Mouse (Mus musculus) small intestine, adult 2 months (tissue): ENCODE data around the gene Camta1. TPM values are rescaled to one million over a fixed set of nuclear protein-coding genes. Genes with fewer than 3 reads are reported as not detected.

Experiments
- H3K27ac ChIP-seq: fragments of 200-500 bp; 2 replicates; pipeline ENCODE4 v1.5.1; 2012; ENCODE audit warnings: low read depth, low read length, control low read depth, inconsistent platforms; ENCODE audit not compliant: insufficient read depth
- H3K27me3 ChIP-seq: fragments of 200-500 bp; 2 replicates; pipeline ENCODE4 v1.6.1; 2012; ENCODE audit warnings: mild to moderate bottlenecking, moderate library complexity, low read length, inconsistent platforms; ENCODE audit not compliant: control insufficient read depth, insufficient read depth
- H3K36me3 ChIP-seq: fragments of 200-500 bp; 2 replicates; pipeline ENCODE4 v1.6.1; 2012; ENCODE audit warnings: mild to moderate bottlenecking, low read length, control low read depth, inconsistent platforms; ENCODE audit not compliant: control insufficient read depth, insufficient read depth
- H3K4me1 ChIP-seq: fragments of 200-500 bp; 2 replicates; pipeline ENCODE4 v1.6.1; 2012; ENCODE audit warnings: low read length, inconsistent platforms, mixed read lengths; ENCODE audit not compliant: control insufficient read depth, insufficient read depth, insufficient read length
- H3K4me3 ChIP-seq: fragments of 200-500 bp; 2 replicates; pipeline ENCODE4 v1.5.1; 2012; ENCODE audit warnings: low read depth, mild to moderate bottlenecking, control low read depth, inconsistent platforms, low read length, moderate library complexity
- CTCF ChIP-seq: fragments of 200-500 bp; IDR thresholded peaks from 2 replicates; pipeline ENCODE4 v1.5.1; 2012; ENCODE audit warnings: low read depth, mild to moderate bottlenecking, control low read depth, inconsistent platforms, low read length, moderate library complexity, mixed read lengths; ENCODE audit not compliant: insufficient replicate concordance, insufficient read length; ENCODE audit errors: extremely low read depth
- POLR2A ChIP-seq: fragments of 200-500 bp; IDR thresholded peaks from 2 replicates; pipeline ENCODE4 v1.6.1; 2012; ENCODE audit warnings: low read depth, mild to moderate bottlenecking, control low read depth, inconsistent platforms, low read length, moderate library complexity
- WGBS: fragments of 180-500 bp; shearing (Covaris S2); methylation state at CpG from one replicate; pipeline ENCODE4 v1.1.7; 2018; 5-methylcytosine and 5-hydroxymethylcytosine counted together
- polyA plus RNA-seq: library from polyadenylated mRNA; depleted of rRNA; stranded (reverse); fragments of >200 nt; gene quantifications from 2 replicates; pipeline ENCODE4 v1.2.3, GENCODE M21; 2012

Gene Camta1
- polyA plus RNA-seq, 1 experiment = 2.2 TPM

- no peak overlapping the region for H3K27ac ChIP-seq
- no peaks in the 10 kb centered on the region for H3K36me3 ChIP-seq
- TF ChIP-seq CTCF (no peak), POLR2A (no peak)
- H3K4me3 ChIP-seq = no peak overlapping the region
- no peaks in the 10 kb centered on the region for H3K4me1 ChIP-seq
- H3K27me3 ChIP-seq = peaks cover 2% of the 10 kb centered on the region; the same call in 1 of the 2 replicates
- WGBS = 87% methylated on average over 7 of the region's 7 CpGs
Measured at GRCm38 (mm10) chr4:151114574-151114973, 747.1 kb downstream of the Camta1 start.

DNA sequence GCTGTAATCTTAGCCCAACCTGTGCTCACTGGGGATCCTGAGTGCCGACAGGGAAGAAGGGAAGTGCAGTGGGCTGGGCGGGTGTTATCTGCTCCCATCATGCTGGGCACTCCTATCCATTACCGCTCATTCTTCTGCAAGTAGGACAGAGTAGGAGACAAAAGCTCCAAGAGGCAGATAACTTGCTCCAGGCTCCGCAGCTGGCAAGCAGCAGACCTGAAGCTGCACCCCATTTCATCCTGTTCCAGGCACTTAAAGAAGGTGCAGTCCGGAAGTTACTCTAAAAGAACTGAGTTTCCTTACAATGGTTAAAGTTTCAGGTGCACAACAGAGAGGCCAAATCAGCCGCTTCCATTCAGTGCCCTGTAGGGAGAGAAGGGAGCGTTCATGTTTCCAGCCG is 750.5 kb downstream of the Camta1 start:
- Histone ChIP-seq H3K4me3 (no peak overlapping the region), H3K27me3 (peaks cover 21% of the 10 kb centered on the region), H3K4me1 (peaks cover 5% of the 10 kb centered on the region; the same call in 1 of the 2 replicates), H3K36me3 (no peaks in the 10 kb centered on the region), H3K27ac (no peak overlapping the region)
- WGBS = 43% methylated on average over 8 of the region's 8 CpGs
- no peak for TF ChIP-seq POLR2A
- no peak for TF ChIP-seq CTCF

GRCm38 (mm10) chr4:151108834-151109241 is 752.8 kb downstream of the Camta1 start:
- Histone ChIP-seq H3K27me3 (peaks cover 21% of the 10 kb centered on the region), H3K4me3 (peak overlapping the region; percentile 62), H3K4me1 (peaks cover 5% of the 10 kb centered on the region; the same call in 1 of the 2 replicates), H3K36me3 (no peaks in the 10 kb centered on the region), H3K27ac (no peak overlapping the region)
- TF ChIP-seq CTCF (no peak), POLR2A (no peak)
- 4% methylated on average over 19 of the region's 20 CpGs for WGBS

DNA sequence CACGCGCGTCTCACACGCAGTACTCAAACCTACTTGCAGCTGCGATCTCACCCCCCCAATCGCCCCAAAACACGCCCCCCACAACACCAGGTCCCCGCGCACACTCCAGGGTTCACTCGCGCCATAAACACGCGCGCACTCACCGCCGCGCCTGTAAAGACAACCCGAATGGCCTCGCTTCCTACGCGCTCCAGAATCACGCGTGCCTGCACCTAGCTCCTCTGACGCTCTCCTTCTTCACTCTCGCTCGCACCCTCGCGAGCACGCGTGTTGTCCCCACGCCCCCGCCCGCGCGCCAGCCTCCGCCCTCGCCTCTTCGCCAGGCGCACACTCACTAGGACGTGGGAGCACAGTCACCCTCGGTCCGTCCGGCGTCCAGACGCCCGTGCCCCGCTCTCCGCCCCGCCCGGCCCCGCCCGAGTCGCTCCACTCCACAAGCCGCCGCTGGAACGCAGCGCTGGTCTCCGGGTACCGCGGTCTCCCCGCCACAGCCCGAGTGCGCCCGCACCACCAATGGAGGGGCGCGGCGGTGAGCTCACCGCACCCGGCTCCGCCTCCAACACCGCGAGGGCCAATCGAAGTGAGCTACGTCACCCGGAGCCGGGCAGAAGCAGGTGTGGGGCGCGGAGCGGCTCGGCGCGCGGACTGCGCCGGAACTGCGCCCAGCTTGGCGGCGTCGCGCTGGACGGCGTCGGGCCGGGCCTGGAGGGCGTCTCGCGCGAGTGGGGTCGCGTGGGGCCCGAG is 753.5 kb downstream of the Camta1 start:
- Histone ChIP-seq H3K4me1 (peaks cover 5% of the 10 kb centered on the region; the same call in 1 of the 2 replicates), H3K4me3 (peak overlapping the region; percentile 62), H3K27me3 (peaks cover 21% of the 10 kb centered on the region), H3K36me3 (no peaks in the 10 kb centered on the region), H3K27ac (no peak overlapping the region)
- WGBS = 2% methylated on average over 84 of the region's 101 CpGs
- TF ChIP-seq POLR2A (no peak), CTCF (no peak)

- Histone ChIP-seq H3K27ac (no peak overlapping the region), H3K4me3 (peak overlapping the region; percentile 62), H3K4me1 (peaks cover 5% of the 10 kb centered on the region; the same call in 1 of the 2 replicates), H3K27me3 (peaks cover 21% of the 10 kb centered on the region), H3K36me3 (no peaks in the 10 kb centered on the region)
- WGBS = 5% methylated on average over 53 of the region's 60 CpGs
- TF ChIP-seq POLR2A (no peak), CTCF (no peak)
Measured at GRCm38 (mm10) chr4:151107131-151108001, 754.3 kb downstream of the Camta1 start.

GRCm38 (mm10) chr4:151106468-151106867 is 755.2 kb downstream of the Camta1 start:
- Histone ChIP-seq H3K27me3 (peaks cover 21% of the 10 kb centered on the region), H3K27ac (no peak overlapping the region), H3K4me1 (peaks cover 5% of the 10 kb centered on the region; the same call in 1 of the 2 replicates), H3K4me3 (no peak overlapping the region), H3K36me3 (no peaks in the 10 kb centered on the region)
- TF ChIP-seq CTCF = no peak
- no peak for TF ChIP-seq POLR2A
- 43% methylated on average over 10 of the region's 10 CpGs for WGBS

DNA sequence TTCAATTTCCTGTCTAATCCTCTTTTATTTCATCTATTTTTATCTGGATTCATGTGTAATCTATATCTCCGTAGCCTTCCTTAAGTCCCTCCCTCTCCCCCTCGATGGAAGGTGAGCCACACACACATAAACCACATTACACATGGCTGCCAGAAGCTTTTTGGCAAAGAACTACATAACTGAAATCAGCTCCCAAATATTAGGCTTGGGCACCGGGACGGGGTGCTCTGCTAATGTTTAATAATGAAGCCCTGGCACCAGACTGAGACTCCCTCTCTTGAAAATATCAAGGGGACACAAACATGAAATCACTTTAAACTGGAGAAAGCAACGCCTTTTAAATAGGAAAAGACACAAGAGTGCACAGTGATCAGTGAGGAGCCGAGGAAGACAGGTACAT is 755.8 kb downstream of the Camta1 start:
- no peaks in the 10 kb centered on the region for H3K36me3 ChIP-seq

More for the DNA sequence above, 755.8 kb downstream of the Camta1 start:
- WGBS = 61% methylated on average over 6 of the region's 6 CpGs
- TF ChIP-seq POLR2A (no peak), CTCF (no peak)
- Histone ChIP-seq H3K4me3 (no peak overlapping the region), H3K27ac (no peak overlapping the region), H3K27me3 (peaks cover 21% of the 10 kb centered on the region), H3K4me1 (peaks cover 5% of the 10 kb centered on the region; the same call in 1 of the 2 replicates)
